Mouse (Mus musculus): ENCODE results near the gene Gria1. TPM values are rescaled to one million over a fixed set of nuclear protein-coding genes. Genes with fewer than 3 reads are reported as not detected.

Gene Gria1
- polyA plus RNA-seq, 1 experiment from 2014 or later: 1.2 TPM

- H3K27me3 ChIP-seq (ENCODE audit: insufficient read depth, low read length): no peaks in the 10 kb centered on the region
- no peak for DNase-seq (ENCODE audit: low spot score)
- no peak for TF ChIP-seq CTCF (IDR thresholded peaks at IDR 0.05; ENCODE audit: low read depth)
- H3K36me3 ChIP-seq (ENCODE audit: insufficient read depth, low read length): no peaks in the 10 kb centered on the region
- H3K27ac ChIP-seq: no peak overlapping the region
- no peak overlapping the region for H3K9ac ChIP-seq (ENCODE audit: low read depth, low read length)
- H3K4me2 ChIP-seq (ENCODE audit: low read length): no peak overlapping the region
- H3K4me1 ChIP-seq (replicated peaks; ENCODE audit: insufficient read depth, low read length): no peaks in the 10 kb centered on the region
- no peak for ATAC-seq (replicated peaks; ENCODE audit: low FRiP score, low read depth)
- no peaks in the 10 kb centered on the region for H3K9me3 ChIP-seq (replicated peaks; ENCODE audit: low read length)
- no peak overlapping the region for H3K4me3 ChIP-seq (replicated peaks; ENCODE audit: low read depth, low read length)
These were observed 232.6 kb downstream of the Gria1 start for GRCm38 (mm10) chr11:57243835-57244234.

- Histone ChIP-seq H3K4me3 (replicated peaks; ENCODE audit: low read depth, low read length) (no peak overlapping the region), H3K9ac (ENCODE audit: low read depth, low read length) (no peak overlapping the region), H3K4me2 (ENCODE audit: low read length) (no peak overlapping the region), H3K4me1 (replicated peaks; ENCODE audit: insufficient read depth, low read length) (no peaks in the 10 kb centered on the region), H3K9me3 (replicated peaks; ENCODE audit: low read length) (no peaks in the 10 kb centered on the region), H3K27me3 (ENCODE audit: insufficient read depth, low read length) (no peaks in the 10 kb centered on the region), H3K36me3 (ENCODE audit: insufficient read depth, low read length) (no peaks in the 10 kb centered on the region), H3K27ac (no peak overlapping the region)
- no peak for ATAC-seq (replicated peaks; ENCODE audit: low FRiP score, low read depth)
- no peak for TF ChIP-seq CTCF (IDR thresholded peaks at IDR 0.05; ENCODE audit: low read depth)
- WGBS: 85% methylated on average over 6 of the region's 6 CpGs
- no peak for DNase-seq (ENCODE audit: low spot score)
These were observed 233.4 kb downstream of the Gria1 start for GRCm38 (mm10) chr11:57244543-57244942.

GRCm38 (mm10) chr11:57248870-57249269 lies 237.7 kb downstream of the Gria1 start:
- TF ChIP-seq CTCF (IDR thresholded peaks at IDR 0.05; ENCODE audit: low read depth): no peak
- no peak for ATAC-seq (replicated peaks; ENCODE audit: low FRiP score, low read depth)
- H3K27me3 ChIP-seq (ENCODE audit: insufficient read depth, low read length): no peaks in the 10 kb centered on the region

GRCm38 (mm10) chr11:57250129-57250528 lies 238.9 kb downstream of the Gria1 start:
- H3K9ac ChIP-seq (ENCODE audit: low read depth, low read length): no peak overlapping the region
- ATAC-seq (replicated peaks; ENCODE audit: low FRiP score, low read depth) (no peak), DNase-seq (ENCODE audit: low spot score) (no peak)
- no peaks in the 10 kb centered on the region for H3K4me1 ChIP-seq (replicated peaks; ENCODE audit: insufficient read depth, low read length)
- no peak for TF ChIP-seq CTCF (IDR thresholded peaks at IDR 0.05; ENCODE audit: low read depth)
- no peaks in the 10 kb centered on the region for H3K36me3 ChIP-seq (ENCODE audit: insufficient read depth, low read length)
- no peak overlapping the region for H3K4me2 ChIP-seq (ENCODE audit: low read length)
- 85% methylated on average over 7 of the region's 7 CpGs for WGBS
- H3K9me3 ChIP-seq (replicated peaks; ENCODE audit: low read length): no peaks in the 10 kb centered on the region
- H3K4me3 ChIP-seq (replicated peaks; ENCODE audit: low read depth, low read length): no peak overlapping the region
- no peak overlapping the region for H3K27ac ChIP-seq
- no peaks in the 10 kb centered on the region for H3K27me3 ChIP-seq (ENCODE audit: insufficient read depth, low read length)

More at GRCm38 (mm10) chr11:57248870-57249269, 237.7 kb downstream of the Gria1 start:
- Histone ChIP-seq H3K27ac (no peak overlapping the region), H3K9me3 (replicated peaks; ENCODE audit: low read length) (no peaks in the 10 kb centered on the region), H3K4me3 (replicated peaks; ENCODE audit: low read depth, low read length) (no peak overlapping the region), H3K36me3 (ENCODE audit: insufficient read depth, low read length) (no peaks in the 10 kb centered on the region), H3K9ac (ENCODE audit: low read depth, low read length) (no peak overlapping the region), H3K4me2 (ENCODE audit: low read length) (no peak overlapping the region), H3K4me1 (replicated peaks; ENCODE audit: insufficient read depth, low read length) (no peaks in the 10 kb centered on the region)
- DNase-seq (ENCODE audit: low spot score): no peak
- 79% methylated on average over 4 of the region's 4 CpGs for WGBS

GRCm38 (mm10) chr11:57271687-57272086 lies 260.5 kb downstream of the Gria1 start:
- Histone ChIP-seq H3K4me1 (replicated peaks; ENCODE audit: insufficient read depth, low read length) (no peaks in the 10 kb centered on the region), H3K27me3 (ENCODE audit: insufficient read depth, low read length) (no peaks in the 10 kb centered on the region), H3K4me3 (replicated peaks; ENCODE audit: low read depth, low read length) (no peak overlapping the region), H3K27ac (no peak overlapping the region), H3K4me2 (ENCODE audit: low read length) (no peak overlapping the region), H3K9ac (ENCODE audit: low read depth, low read length) (no peak overlapping the region), H3K36me3 (ENCODE audit: insufficient read depth, low read length) (no peaks in the 10 kb centered on the region), H3K9me3 (replicated peaks; ENCODE audit: low read length) (no peaks in the 10 kb centered on the region)
- ATAC-seq (replicated peaks; ENCODE audit: low FRiP score, low read depth): no peak
- no peak for DNase-seq (ENCODE audit: low spot score)
- 92% methylated on average over 8 of the region's 8 CpGs for WGBS
- no peak for TF ChIP-seq CTCF (IDR thresholded peaks at IDR 0.05; ENCODE audit: low read depth)

- 95% methylated on average over 4 of the region's 4 CpGs for WGBS
These were observed 263.5 kb downstream of the Gria1 start for GRCm38 (mm10) chr11:57274687-57275086.

GRCm38 (mm10) chr11:57278056-57278455 lies 266.9 kb downstream of the Gria1 start:
- WGBS: 36% methylated on average over 8 of the region's 10 CpGs

More at GRCm38 (mm10) chr11:57274687-57275086, 263.5 kb downstream of the Gria1 start:
- H3K36me3 ChIP-seq (ENCODE audit: insufficient read depth, low read length): no peaks in the 10 kb centered on the region
- H3K27me3 ChIP-seq (ENCODE audit: insufficient read depth, low read length): no peaks in the 10 kb centered on the region
- H3K9ac ChIP-seq (ENCODE audit: low read depth, low read length): no peak overlapping the region
- H3K4me2 ChIP-seq (ENCODE audit: low read length): no peak overlapping the region
- no peaks in the 10 kb centered on the region for H3K9me3 ChIP-seq (replicated peaks; ENCODE audit: low read length)
- no peaks in the 10 kb centered on the region for H3K4me1 ChIP-seq (replicated peaks; ENCODE audit: insufficient read depth, low read length)
- ATAC-seq (replicated peaks; ENCODE audit: low FRiP score, low read depth): no peak
- H3K27ac ChIP-seq: no peak overlapping the region
- TF ChIP-seq CTCF (IDR thresholded peaks at IDR 0.05; ENCODE audit: low read depth): no peak
- no peak for DNase-seq (ENCODE audit: low spot score)
- no peak overlapping the region for H3K4me3 ChIP-seq (replicated peaks; ENCODE audit: low read depth, low read length)

More at GRCm38 (mm10) chr11:57278056-57278455, 266.9 kb downstream of the Gria1 start:
- Histone ChIP-seq H3K9ac (ENCODE audit: low read depth, low read length) (no peak overlapping the region), H3K4me1 (replicated peaks; ENCODE audit: insufficient read depth, low read length) (no peaks in the 10 kb centered on the region), H3K36me3 (ENCODE audit: insufficient read depth, low read length) (no peaks in the 10 kb centered on the region), H3K4me2 (ENCODE audit: low read length) (no peak overlapping the region), H3K27ac (no peak overlapping the region), H3K4me3 (replicated peaks; ENCODE audit: low read depth, low read length) (no peak overlapping the region), H3K9me3 (replicated peaks; ENCODE audit: low read length) (no peaks in the 10 kb centered on the region), H3K27me3 (ENCODE audit: insufficient read depth, low read length) (no peaks in the 10 kb centered on the region)
- DNase-seq (ENCODE audit: low spot score) (peak; percentile 4), ATAC-seq (replicated peaks; ENCODE audit: low FRiP score, low read depth) (no peak)
- no peak for TF ChIP-seq CTCF (IDR thresholded peaks at IDR 0.05; ENCODE audit: low read depth)

Measured in kidney, postnatal 0 days (tissue).